Mouse (Mus musculus): Measurements from ENCODE around the gene Hook2.

Hook2 gene

GRCm38 (mm10) chr8:84990349-84990748, at the start of gene Hook2:
Hook2 (plus strand) TSS chr8:84990603.
- peak; percentile 98 for DNase-seq (ENCODE audit: low spot score)

- no peak for DNase-seq (ENCODE audit: low spot score)
Measured at GRCm38 (mm10) chr8:84943699-84944098, 46.7 kb upstream of the Hook2 start.

GRCm38 (mm10) chr8:84944478-84945160, 45.8 kb upstream of the Hook2 start:
- no peak for DNase-seq (ENCODE audit: low spot score)

GRCm38 (mm10) chr8:84945235-84945632, 45.2 kb upstream of the Hook2 start:
- DNase-seq (ENCODE audit: low spot score) = no peak

GRCm38 (mm10) chr8:84945633-84946527, 44.5 kb upstream of the Hook2 start:
- no peak for DNase-seq (ENCODE audit: low spot score)

GRCm38 (mm10) chr8:84946528-84947240, 43.7 kb upstream of the Hook2 start, which contains the start of gene Rtbdn:
Rtbdn (plus strand) TSS chr8:84946991.
- no peak for DNase-seq (ENCODE audit: low spot score)

GRCm38 (mm10) chr8:84947241-84947545, 43.2 kb upstream of the Hook2 start:
- DNase-seq (ENCODE audit: low spot score) = peak; percentile 50

GRCm38 (mm10) chr8:84949753-84950152, 40.6 kb upstream of the Hook2 start:
- no peak for DNase-seq (ENCODE audit: low spot score)

- DNase-seq (ENCODE audit: low spot score) = no peak
Measured at GRCm38 (mm10) chr8:84952612-84953255, 37.7 kb upstream of the Hook2 start.

GRCm38 (mm10) chr8:84956768-84957167, 33.6 kb upstream of the Hook2 start:
- no peak for DNase-seq (ENCODE audit: low spot score)

- DNase-seq (ENCODE audit: low spot score) = no peak
Measured at GRCm38 (mm10) chr8:84959811-84960210, 30.6 kb upstream of the Hook2 start.

- DNase-seq (ENCODE audit: low spot score) = no peak
Measured at GRCm38 (mm10) chr8:84963952-84964351, 26.5 kb upstream of the Hook2 start.

GRCm38 (mm10) chr8:84965731-84966291, 24.6 kb upstream of the Hook2 start:
- DNase-seq (ENCODE audit: low spot score) = peak; percentile 96

- no peak for DNase-seq (ENCODE audit: low spot score)
Measured at GRCm38 (mm10) chr8:84966603-84967002, 23.8 kb upstream of the Hook2 start.

GRCm38 (mm10) chr8:84967532-84968304, 22.7 kb upstream of the Hook2 start:
- no peak for DNase-seq (ENCODE audit: low spot score)

GRCm38 (mm10) chr8:84968650-84969049, 21.8 kb upstream of the Hook2 start:
- DNase-seq (ENCODE audit: low spot score) = no peak

- peak; percentile 90 for DNase-seq (ENCODE audit: low spot score)
Measured at GRCm38 (mm10) chr8:84969241-84970134, 20.9 kb upstream of the Hook2 start, which contains the start of the genes Gm49661, Prdx2 and Rnaseh2a. Gm49661 (minus strand) TSS chr8:84969433. Prdx2 (plus strand) TSS chr8:84969587. Rnaseh2a (minus strand) TSS chr8:84969767.

GRCm38 (mm10) chr8:84970135-84970790, 20.1 kb upstream of the Hook2 start:
- no peak for DNase-seq (ENCODE audit: low spot score)

GRCm38 (mm10) chr8:84970913-84971312, 19.5 kb upstream of the Hook2 start:
- peak; percentile 48 for DNase-seq (ENCODE audit: low spot score)

All from yolk sac, embryonic 10.5 days (tissue).